In the genomic region with DNA sequence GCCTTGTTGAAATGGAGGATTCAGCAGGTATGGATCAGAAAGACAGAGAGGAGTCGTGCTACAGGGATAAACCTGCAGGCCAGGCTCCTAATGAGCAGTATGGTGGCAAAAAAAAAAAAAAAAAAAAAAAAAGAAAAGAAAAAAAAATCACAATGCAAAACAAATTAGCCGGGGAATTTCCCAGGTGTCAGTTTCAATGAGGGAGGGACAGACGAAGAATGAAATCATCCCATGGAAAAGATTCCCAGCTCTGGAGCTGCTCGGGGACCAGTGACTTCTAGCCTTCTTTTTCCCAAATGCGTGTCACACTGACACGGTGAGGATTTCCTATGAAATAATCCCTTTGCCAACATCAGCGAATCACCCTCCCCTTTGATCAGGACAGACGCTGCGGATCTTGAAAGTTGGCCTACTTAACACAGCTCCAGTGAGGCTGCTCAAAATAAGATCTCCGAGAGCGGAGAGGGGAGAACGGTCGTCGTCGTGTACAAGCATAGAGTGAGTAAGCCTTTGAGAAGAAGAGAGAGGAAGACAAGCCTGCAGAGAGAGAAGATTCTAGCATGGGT, we compare ENCODE assay signal across 20 mouse cellular contexts.
DNase-seq lines count a peak whose midpoint lies in the region; ATAC-seq lines count a peak whose summit lies in the region.
"Had no signal": no experiment of that assay in that cellular context is flagged by ENCODE, and none has a peak within 500 bp of the region (broad histone marks: within the 10 kb centered on the region; RNA-seq: fewer than 3 reads in every experiment).

No protein-coding gene starts in this region.

- H3K9ac ChIP-seq in hindbrain, embryonic 16.5 days (ENCODE audit: low read depth, low read length), result no peak overlapping the region
- H3K9ac ChIP-seq: embryonic facial prominence, embryonic 15.5 days; limb, embryonic 15.5 days; liver, embryonic 14.5 days; lung, embryonic 15.5 days had no signal

- ATAC-seq in hindbrain, embryonic 16.5 days, result no peak
- ATAC-seq in inflammation-experienced regulatory T-cells, adult 6 months, result no peak
- ATAC-seq: forebrain, embryonic 16.5 days had no signal

- H3K9me3 ChIP-seq in hindbrain, embryonic 10.5 days, result no peaks in the 10 kb centered on the region
- no peaks in the 10 kb centered on the region for H3K9me3 ChIP-seq in hindbrain, embryonic 16.5 days (ENCODE audit: control insufficient read depth, low read length)
- H3K9me3 ChIP-seq: embryonic facial prominence, embryonic 15.5 days; limb, embryonic 15.5 days; lung, embryonic 15.5 days; megakaryocyte, embryonic 14.5 days had no signal

- H3K36me3 ChIP-seq in hindbrain, embryonic 10.5 days, result no peaks in the 10 kb centered on the region
- no peaks in the 10 kb centered on the region for H3K36me3 ChIP-seq in hindbrain, embryonic 16.5 days (ENCODE audit: control insufficient read depth, insufficient read depth, low read length)
- H3K36me3 ChIP-seq: embryonic facial prominence, embryonic 15.5 days; limb, embryonic 15.5 days; lung, embryonic 15.5 days had no signal

- peaks cover 21% of the 10 kb centered on the region for H3K27me3 ChIP-seq in hindbrain, embryonic 10.5 days (ENCODE audit: insufficient read depth, poor library complexity, severe bottlenecking)
- no peaks in the 10 kb centered on the region for H3K27me3 ChIP-seq in hindbrain, embryonic 16.5 days (replicated peaks; ENCODE audit: control insufficient read depth, insufficient read depth, low read length)
- H3K27me3 ChIP-seq: embryonic facial prominence, embryonic 15.5 days; lung, embryonic 15.5 days; megakaryocyte, embryonic 14.5 days had no signal

- WGBS in hindbrain, embryonic 10.5 days, result 69% methylated on average over 15 of the region's 15 CpGs
- 48% methylated on average over 15 of the region's 15 CpGs for WGBS in hindbrain, embryonic 16.5 days

- H3K27ac ChIP-seq in hindbrain, embryonic 10.5 days, result 0 out of 2 replicates have a peak overlapping the region, but pooled peaks have one; percentile 79
- no peak overlapping the region for H3K27ac ChIP-seq in hindbrain, embryonic 16.5 days (ENCODE audit: low read depth, low read length)
- H3K27ac ChIP-seq: embryonic facial prominence, embryonic 15.5 days; left cerebral cortex, adult 2 months; limb, embryonic 15.5 days; liver, embryonic 14.5 days; lung, embryonic 15.5 days had no signal

- H3K4me3 ChIP-seq in hindbrain, embryonic 10.5 days, result no peak overlapping the region
- no peak overlapping the region for H3K4me3 ChIP-seq in hindbrain, embryonic 16.5 days (ENCODE audit: low read length)
- H3K4me3 ChIP-seq: embryonic facial prominence, embryonic 15.5 days; left cerebral cortex, adult 2 months; limb, embryonic 15.5 days; lung, embryonic 15.5 days; megakaryocyte, embryonic 14.5 days had no signal

- H3K4me1 ChIP-seq in hindbrain, embryonic 10.5 days (replicated peaks), result peaks cover 55% of the 10 kb centered on the region
- no peaks in the 10 kb centered on the region for H3K4me1 ChIP-seq in hindbrain, embryonic 16.5 days (ENCODE audit: control insufficient read depth, insufficient read depth, low read depth, low read length)

- no peak overlapping the region for H3K4me2 ChIP-seq in hindbrain, embryonic 16.5 days (ENCODE audit: low read length)
- H3K4me2 ChIP-seq: embryonic facial prominence, embryonic 15.5 days; limb, embryonic 15.5 days; lung, embryonic 15.5 days had no signal

- peak; percentile 22 to 25 for DNase-seq in cerebellum, postnatal 25 days
- DNase-seq in cerebellum, postnatal 10 days, result no peak
- no peak for DNase-seq in hindbrain, embryonic 10.5 days (ENCODE audit: low spot score)
- DNase-seq in MN1 (ENCODE audit: low spot score), result peak; percentile 23
- DNase-seq in retina, embryonic 14.5 days (ENCODE audit: low spot score), result peak; percentile 37
- DNase-seq: adrenal gland, postnatal 10 days; kidney, adult 2 months; kidney, postnatal 10 days; lung, postnatal 36 days; right cerebral cortex, postnatal 25 days; spleen, adult 18-20 months had no signal

Comparison
In these comparisons a context has a peak if more than half of its experiments do, and no peak if none do; other contexts are left out.
1. DNase-seq: peak in cerebellum, postnatal 25 days (2 of 2), MN1 (single experiment) and retina, embryonic 14.5 days (single experiment); none in cerebellum, postnatal 10 days (0 of 2) and hindbrain, embryonic 10.5 days (single experiment).